Mouse (Mus musculus) heart, embryonic 16.5 days (tissue): ENCODE results near the gene Kifc5b. TPM values are rescaled to one million over a fixed set of nuclear protein-coding genes. Genes with fewer than 3 reads are reported as not detected.

Source experiments
- ATAC-seq: fragments of 200-750 bp; cut with Nextera tagmentation; replicated peaks from 2 replicates; pipeline ENCODE4 v1.8.0; 2017; ENCODE audit warnings: moderate number of reproducible peaks; ENCODE audit not compliant: insufficient read depth, low FRiP score; ENCODE audit errors: extremely low read depth
- H3K27ac ChIP-seq: fragments of 300-500 bp; sonication (generic); 2 replicates; pipeline ENCODE4 v1.5.1; 2014; ENCODE audit warnings: mild to moderate bottlenecking, low read length, control low read depth, moderate library complexity
- H3K27me3 ChIP-seq: fragments of 300-500 bp; sonication (generic); 2 replicates; pipeline ENCODE4 v1.6.1; 2014; ENCODE audit warnings: low read length, mixed read lengths; ENCODE audit not compliant: control insufficient read depth, insufficient read depth
- H3K36me3 ChIP-seq: fragments of 300-500 bp; sonication (generic); 2 replicates; pipeline ENCODE4 v1.6.1; 2014; ENCODE audit not compliant: control insufficient read depth, insufficient read depth
- H3K4me1 ChIP-seq: fragments of 300-500 bp; sonication (generic); 2 replicates; pipeline ENCODE4 v1.6.1; 2014; ENCODE audit warnings: low read length, mixed read lengths; ENCODE audit not compliant: control insufficient read depth, insufficient read depth
- H3K4me2 ChIP-seq: fragments of 300-500 bp; sonication (generic); 2 replicates; pipeline ENCODE4 v1.6.1; 2014; ENCODE audit warnings: low read depth, mild to moderate bottlenecking, control low read depth, low read length
- H3K4me3 ChIP-seq: fragments of 300-500 bp; sonication (generic); 2 replicates; pipeline ENCODE4 v1.5.1; 2014; ENCODE audit warnings: mild to moderate bottlenecking, control low read depth, low read length
- H3K9ac ChIP-seq: fragments of 300-500 bp; sonication (generic); 2 replicates; pipeline ENCODE4 v1.6.1; 2014; ENCODE audit warnings: low read length, control low read depth
- H3K9me3 ChIP-seq: fragments of 300-500 bp; sonication (generic); replicated peaks from 2 replicates; pipeline ENCODE4 v1.6.1; 2016; ENCODE audit warnings: low read length; ENCODE audit not compliant: control insufficient read depth
- WGBS: fragments of 180-500 bp; shearing (Covaris S2); extraction: QIAGEN DNeasy Blood & Tissue Kit; methylation state at CpG from one replicate; pipeline ENCODE4 v1.1.7; 2014; 5-methylcytosine and 5-hydroxymethylcytosine counted together
- polyA plus RNA-seq: library from polyadenylated mRNA; unstranded; fragments of >200 nt; fragmentation: Nextera tagmentation; extraction: Ambion mirVana; gene quantifications from 2 replicates; pipeline ENCODE4 v1.2.1, GENCODE M21; 2015

Gene Kifc5b
- polyA plus RNA-seq, 1 experiment from 2014 or later = 6.9 TPM

DNA sequence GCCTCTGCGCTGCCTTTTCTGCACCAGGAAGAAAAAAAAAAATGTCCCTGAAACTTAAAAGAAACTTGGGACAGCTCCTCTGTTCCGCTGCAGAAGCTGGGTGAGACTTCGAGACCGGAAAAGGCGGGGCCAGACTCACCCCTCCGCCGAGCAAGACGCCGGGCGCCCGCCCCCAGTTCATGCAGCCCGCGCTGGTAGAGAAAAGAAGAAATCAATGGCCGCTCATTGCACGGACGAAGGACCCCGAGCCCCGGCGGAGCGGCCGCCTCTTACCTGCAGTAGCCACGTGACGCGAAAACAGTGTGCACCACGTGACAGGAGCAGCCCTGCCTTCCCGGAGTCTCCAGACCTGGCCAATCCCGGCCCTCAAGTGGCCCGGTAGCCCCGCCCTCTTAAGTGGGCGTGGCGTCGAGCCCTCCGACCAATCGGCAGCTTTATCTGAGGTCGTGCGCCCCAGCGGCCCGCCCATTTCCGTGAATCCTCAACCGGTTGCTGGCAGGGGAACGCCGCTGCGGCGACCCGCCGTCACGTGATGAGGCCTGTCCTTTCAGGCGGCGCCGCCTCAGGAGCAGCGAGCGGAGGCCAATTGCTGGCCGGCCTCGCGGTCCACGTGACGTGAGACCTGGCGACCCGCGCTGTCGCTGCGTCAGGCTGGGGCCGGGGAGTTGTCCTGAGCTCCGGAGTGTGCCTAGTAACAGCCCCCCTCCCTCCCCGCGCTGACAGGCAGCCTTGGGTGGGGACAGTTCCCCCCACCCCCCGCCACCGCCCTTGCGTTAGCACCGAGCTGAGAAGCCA, 22.5 kb downstream of the Kifc5b start, which contains the start of gene Cuta:
Gene Cuta (minus strand): TSS at position 392 of the 795 bp plus-strand sequence.
- peak within 1 kb of the TSS; percentile 97 for H3K27ac ChIP-seq
- H3K9ac ChIP-seq = peak within 1 kb of the TSS; percentile 91
- no peaks in the 10 kb centered on the region for H3K27me3 ChIP-seq
- peaks cover 20% of the 10 kb centered on the region for H3K4me1 ChIP-seq
- H3K4me2 ChIP-seq = peak within 1 kb of the TSS; percentile 93
- under 1% methylated on average over 70 of the region's 70 CpGs for WGBS
- H3K9me3 ChIP-seq = no peaks in the 10 kb centered on the region
- peak; percentile 95 for ATAC-seq
- peak within 1 kb of the TSS; percentile 87 for H3K4me3 ChIP-seq
- H3K36me3 ChIP-seq = peaks cover 9% of the 10 kb centered on the region

DNA sequence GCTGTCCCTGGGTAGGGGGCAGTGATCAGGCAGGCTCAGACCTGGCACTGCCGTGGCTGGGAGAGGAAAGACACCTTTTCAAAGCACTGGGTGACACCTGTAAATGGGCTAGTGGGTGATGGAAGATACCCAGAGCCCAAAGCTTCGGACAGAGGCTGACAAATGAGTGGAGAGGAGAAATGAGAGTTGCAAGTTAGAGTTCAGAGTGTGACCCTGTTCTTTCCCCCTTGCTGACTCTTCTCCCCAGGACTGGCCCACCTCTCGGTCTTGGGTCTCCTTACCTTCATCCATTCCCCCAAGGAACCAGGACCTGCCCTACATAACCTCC, 23.0 kb downstream of the Kifc5b start:
- no peak for ATAC-seq
- Histone ChIP-seq H3K9me3 (no peaks in the 10 kb centered on the region), H3K27ac (peak overlapping the region; percentile 97), H3K4me1 (peaks cover 20% of the 10 kb centered on the region), H3K4me2 (peak overlapping the region; percentile 92), H3K9ac (peak overlapping the region; percentile 91), H3K27me3 (no peaks in the 10 kb centered on the region), H3K4me3 (peak overlapping the region; percentile 87), H3K36me3 (peaks cover 5% of the 10 kb centered on the region)
- 3% methylated on average over 3 of the region's 3 CpGs for WGBS

DNA sequence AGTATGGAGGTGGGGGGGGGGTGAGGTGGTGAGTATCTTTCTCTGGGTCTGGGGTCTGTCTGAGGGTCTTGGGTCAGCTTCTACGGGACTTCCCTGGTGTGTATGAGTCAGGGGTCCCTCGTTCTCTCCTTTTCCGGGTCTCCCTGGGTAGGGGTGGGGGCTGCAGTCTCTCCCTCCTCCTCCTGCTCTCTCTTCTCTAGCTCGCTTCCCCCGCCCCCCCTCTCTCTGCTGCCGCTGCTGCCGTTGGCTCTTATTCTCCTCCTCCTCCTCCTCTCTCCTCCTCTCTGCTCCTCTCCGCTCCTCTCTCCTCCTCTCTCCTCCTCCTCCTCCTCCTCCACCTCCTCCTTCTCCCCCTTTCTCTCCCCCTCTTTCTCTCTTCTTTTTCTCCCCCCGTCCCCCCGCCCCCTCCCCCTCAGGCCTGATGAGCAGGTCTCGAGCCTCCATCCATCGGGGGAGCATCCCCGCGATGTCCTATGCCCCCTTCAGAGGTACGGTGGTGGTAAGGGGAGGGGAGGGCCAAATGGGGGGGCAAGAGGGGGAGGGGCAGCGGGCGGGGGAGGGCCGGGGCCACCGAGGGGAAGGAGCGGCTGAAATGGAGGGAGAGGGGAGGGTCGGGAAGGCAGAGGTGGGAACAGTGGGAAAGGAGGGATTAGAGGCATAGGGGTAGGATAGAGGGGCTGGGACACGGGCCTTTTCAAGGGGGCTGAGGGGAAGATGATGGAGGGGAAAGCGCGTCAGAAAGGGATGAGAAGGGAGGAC, 24.3 kb downstream of the Kifc5b start, which contains the start of gene Syngap1:
Gene Syngap1 (plus strand): TSS at position 223 of the 759 bp plus-strand sequence.
- no peak for ATAC-seq

DNA sequence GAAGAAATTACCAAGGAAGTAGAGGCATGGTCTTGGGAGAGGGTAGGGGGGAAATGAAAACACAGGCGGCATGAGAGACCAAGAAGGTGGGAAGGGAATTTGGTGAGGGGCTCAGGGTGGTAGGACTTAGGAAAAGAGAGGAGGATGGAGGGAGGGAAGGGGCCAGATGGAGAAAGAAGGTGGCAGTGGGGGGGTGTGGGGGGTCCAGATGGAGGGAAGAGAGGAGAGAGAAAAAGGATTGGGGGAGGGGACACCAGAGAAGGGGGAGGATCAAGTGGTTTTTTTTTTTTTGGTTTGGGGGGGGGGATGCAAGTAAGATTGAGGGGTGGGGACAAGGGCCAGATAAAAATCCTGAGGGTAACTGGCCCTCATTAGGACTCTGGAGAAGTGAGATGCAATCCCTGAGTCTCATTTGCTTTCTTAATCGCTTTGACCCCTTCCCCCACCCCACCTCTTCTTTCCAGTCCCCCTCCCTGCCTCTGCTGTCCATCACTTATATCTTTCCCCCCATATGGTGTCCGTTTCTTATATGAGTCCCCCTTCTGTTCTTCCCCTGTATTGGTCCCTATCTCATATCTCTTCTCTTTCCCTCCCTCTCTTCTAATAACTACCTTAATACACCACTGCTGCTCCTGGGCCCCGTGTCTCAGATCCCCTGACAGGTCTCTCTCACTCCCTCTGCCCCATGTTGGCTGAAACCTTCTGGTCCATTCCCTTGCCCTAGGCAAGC, 25.1 kb downstream of the Kifc5b start:
- no peaks in the 10 kb centered on the region for H3K36me3 ChIP-seq
- WGBS = 16% methylated on average over 3 of the region's 4 CpGs
- ATAC-seq = no peak
- peaks cover 32% of the 10 kb centered on the region for H3K4me1 ChIP-seq
- H3K9me3 ChIP-seq = no peaks in the 10 kb centered on the region
- H3K4me2 ChIP-seq = peak overlapping the region; percentile 82
- no peaks in the 10 kb centered on the region for H3K27me3 ChIP-seq
- H3K27ac ChIP-seq = no peak overlapping the region
- peak overlapping the region; percentile 49 for H3K4me3 ChIP-seq
- peak overlapping the region; percentile 65 for H3K9ac ChIP-seq

More for the DNA sequence above, 24.3 kb downstream of the Kifc5b start, which contains the start of gene Syngap1:
- Histone ChIP-seq H3K4me3 (peak within 1 kb of the TSS; percentile 87), H3K4me2 (peak within 1 kb of the TSS; percentile 92), H3K4me1 (peaks cover 27% of the 10 kb centered on the region), H3K27ac (peak within 1 kb of the TSS; percentile 97), H3K27me3 (no peaks in the 10 kb centered on the region), H3K9me3 (no peaks in the 10 kb centered on the region), H3K36me3 (0 out of 2 replicates have a peak, but pooled peaks cover 2% of the 10 kb centered on the region), H3K9ac (peak within 1 kb of the TSS; percentile 91)
- 5% methylated on average over 22 of the region's 24 CpGs for WGBS

DNA sequence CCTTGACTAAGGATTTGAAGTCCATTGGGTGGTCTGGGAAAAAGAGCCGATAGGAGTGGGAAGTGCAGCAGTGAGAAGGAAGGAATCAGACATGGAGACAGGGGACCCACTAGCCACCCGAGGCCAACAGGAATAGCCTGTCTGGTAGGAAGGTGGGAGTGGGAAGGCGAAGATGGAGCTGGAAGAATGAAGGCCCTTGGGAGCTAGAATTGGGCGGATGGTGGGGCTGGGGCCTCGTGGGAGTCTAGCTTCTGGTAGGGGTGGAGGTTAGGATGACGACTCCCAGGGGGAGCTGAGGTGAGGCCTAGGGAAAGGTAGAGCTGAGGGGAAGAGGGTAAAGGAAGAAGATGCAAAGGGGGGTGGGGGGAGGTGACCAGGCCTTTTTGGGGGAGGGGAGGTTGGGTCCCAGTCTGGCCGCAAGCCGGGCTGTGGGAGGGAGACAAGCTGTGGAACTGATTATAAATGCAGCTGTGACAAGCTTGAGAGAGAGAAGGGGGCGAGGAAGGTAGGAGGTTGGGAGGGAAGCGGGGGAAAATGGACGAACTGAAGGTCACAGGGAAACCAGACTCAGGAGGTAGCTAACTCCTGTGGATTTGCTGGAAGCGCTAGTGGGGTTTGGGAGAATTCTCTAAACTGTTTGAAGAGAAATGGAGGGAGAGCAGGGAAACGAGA, 29.1 kb downstream of the Kifc5b start:
- peak overlapping the region; percentile 58 for H3K4me3 ChIP-seq
- peak overlapping the region; percentile 90 for H3K4me2 ChIP-seq
- peaks cover 32% of the 10 kb centered on the region for H3K4me1 ChIP-seq
- H3K9me3 ChIP-seq = no peaks in the 10 kb centered on the region
- 31% methylated on average over 13 of the region's 13 CpGs for WGBS
- H3K36me3 ChIP-seq = no peaks in the 10 kb centered on the region
- H3K27ac ChIP-seq = peak overlapping the region; percentile 83
- no peaks in the 10 kb centered on the region for H3K27me3 ChIP-seq
- no peak for ATAC-seq
- peak overlapping the region; percentile 81 for H3K9ac ChIP-seq

DNA sequence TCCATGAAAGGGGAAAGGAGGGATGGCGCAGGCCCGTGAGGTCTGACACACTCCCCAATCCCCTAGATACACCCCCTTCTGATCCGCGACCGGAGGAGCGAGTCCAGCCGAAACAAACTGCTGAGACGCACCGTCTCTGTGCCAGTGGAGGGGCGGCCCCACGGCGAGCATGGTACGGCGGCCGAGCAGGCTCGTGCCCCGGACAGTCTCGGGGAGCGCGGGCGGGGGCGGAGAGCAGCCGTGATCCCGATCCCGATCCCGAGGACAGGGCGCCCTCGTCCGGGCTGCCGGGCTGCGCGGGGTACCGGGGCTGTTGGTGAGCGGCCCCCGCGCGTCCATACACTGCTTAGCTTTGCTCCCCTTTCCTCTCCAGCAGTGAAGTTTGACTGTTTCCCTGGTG, 29.7 kb downstream of the Kifc5b start:
- H3K4me2 ChIP-seq = peak overlapping the region; percentile 90
- peak; percentile 49 for ATAC-seq
- H3K9ac ChIP-seq = peak overlapping the region; percentile 81
- no peaks in the 10 kb centered on the region for H3K36me3 ChIP-seq
- H3K4me1 ChIP-seq = peaks cover 36% of the 10 kb centered on the region
- 2% methylated on average over 37 of the region's 37 CpGs for WGBS
- peak overlapping the region; percentile 58 for H3K4me3 ChIP-seq
- no peaks in the 10 kb centered on the region for H3K9me3 ChIP-seq
- H3K27ac ChIP-seq = peak overlapping the region; percentile 83
- no peaks in the 10 kb centered on the region for H3K27me3 ChIP-seq

DNA sequence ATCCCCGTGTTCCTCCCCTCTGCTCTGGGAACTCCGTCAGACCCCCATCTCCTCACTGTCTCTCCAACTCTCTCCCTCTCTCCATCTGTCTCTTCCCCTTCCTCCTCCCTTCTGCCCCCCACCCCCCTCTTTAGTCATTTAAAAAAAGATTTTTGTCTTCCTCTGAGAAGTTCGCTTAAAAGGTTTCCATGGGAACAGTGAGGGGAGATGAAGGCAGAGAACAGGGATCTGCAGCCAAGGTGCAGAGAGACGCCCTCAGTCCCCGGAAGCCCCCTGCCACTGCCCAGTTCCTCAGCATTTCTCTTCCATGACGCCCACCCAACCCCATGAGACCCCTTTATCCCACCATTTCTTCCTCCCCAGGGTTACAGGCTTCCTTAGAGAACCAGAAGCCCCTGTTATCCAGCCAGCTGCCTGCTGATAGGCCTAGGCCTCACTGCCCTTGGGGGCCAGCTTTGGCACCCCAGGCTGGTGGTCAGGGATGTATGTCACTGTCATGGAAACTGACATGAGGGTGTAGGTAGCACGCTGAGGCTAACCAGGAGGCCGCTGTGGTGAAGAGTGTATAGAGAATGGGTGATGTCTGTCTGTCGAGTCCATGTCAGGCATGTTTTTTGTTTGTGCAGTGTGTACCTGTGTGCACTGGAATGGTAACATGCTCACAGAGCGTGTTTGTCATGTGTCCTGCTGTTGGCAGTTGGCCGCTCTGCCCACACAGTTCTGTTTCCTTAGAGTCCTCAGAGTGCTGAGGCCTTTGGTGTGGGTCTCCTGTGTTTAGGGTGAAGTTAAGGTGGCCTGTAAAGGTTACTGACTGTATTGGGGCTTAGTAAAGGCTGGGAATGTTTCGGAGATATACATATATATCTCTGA, 30.6 kb downstream of the Kifc5b start:
- Histone ChIP-seq H3K4me1 (peaks cover 45% of the 10 kb centered on the region), H3K4me2 (no peak overlapping the region; the same call in 1 of the 2 replicates), H3K27ac (no peak overlapping the region), H3K4me3 (no peak overlapping the region), H3K9ac (no peak overlapping the region), H3K36me3 (no peaks in the 10 kb centered on the region), H3K27me3 (no peaks in the 10 kb centered on the region), H3K9me3 (no peaks in the 10 kb centered on the region)
- no peak for ATAC-seq
- WGBS = 67% methylated on average over 12 of the region's 12 CpGs
